ENCODE assay signal across 8 mouse cellular contexts in genomic region chr19:46014572-46015178, GRCm38 (mm10). TPM values are rescaled to one million over a fixed set of nuclear protein-coding genes. Genes with fewer than 3 reads are reported as not detected.
DNase-seq lines count a peak whose midpoint lies in the region; ATAC-seq lines count a peak whose summit lies in the region.

No protein-coding gene starts in this region.

- peak; percentile 69 for ATAC-seq in inflammation-experienced regulatory T-cells, adult 6 months
- ATAC-seq in megakaryocyte-erythroid progenitor cell, adult 5-6 weeks (replicated peaks; ENCODE audit: low FRiP score, low TSS enrichment, poor library complexity, severe bottlenecking) = peak; percentile 95

- peak; percentile 86 for DNase-seq in WW6 (ENCODE audit: low read depth, low spot score)
- peak; percentile 89 for DNase-seq in cerebellum, adult 9-10 months
- DNase-seq in frontal cortex, postnatal 14 days (ENCODE audit: low spot score in 2 of 2) = peak; percentile 71 to 84
- DNase-seq in left cerebral cortex, adult 8-10 months (ENCODE audit: low spot score in 2 of 2) = peak; percentile 67 to 75
- DNase-seq in right cerebral cortex, postnatal 36 days (ENCODE audit: low spot score in 2 of 2) = peak; percentile 70 to 76
- DNase-seq in urinary bladder, postnatal 36 days (ENCODE audit: low spot score in 2 of 2) = peak; percentile 87 to 89

RNA-seq across cellular contexts. Expression of gene Hps6, which starts 11.4 kb away (rescaled TPM):
- 1 to 10 TPM; 1.3 to 3.1 (median 2.6) TPM for polyA plus RNA-seq in inflammation-experienced regulatory T-cells, adult 6 months (2017; shearing (Covaris generic))
- 1 to 10 TPM; 7.8 to 9.0 (median 8.5) TPM for total RNA-seq in left cerebral cortex, adult 8-10 months (2022)
- 0.55 and 2.1 TPM in 2 replicates for total RNA-seq in megakaryocyte-erythroid progenitor cell, adult 5-6 weeks (2014; fragmentation: Nextera tagmentation)
- total RNA-seq in megakaryocyte-erythroid progenitor cell, adult 5-6 weeks (2017) = 2.0 and 3.8 TPM in 2 replicates

RNA-seq across cellular contexts. Expression of gene Armh3, which starts 16.4 kb away (rescaled TPM):
- 10 to 100 TPM in 1 of 3 experiments, 1 to 10 TPM in 2; 8.0 to 10.9 (median 9.5) TPM for polyA plus RNA-seq in inflammation-experienced regulatory T-cells, adult 6 months (2017; shearing (Covaris generic))
- 10 to 100 TPM; 20.7 to 22.8 (median 21.7) TPM for total RNA-seq in left cerebral cortex, adult 8-10 months (2022)
- 5.6 and 10.5 TPM in 2 replicates for total RNA-seq in megakaryocyte-erythroid progenitor cell, adult 5-6 weeks (2014; fragmentation: Nextera tagmentation)
- total RNA-seq in megakaryocyte-erythroid progenitor cell, adult 5-6 weeks (2017) = 4.6 and 8.2 TPM in 2 replicates

RNA-seq across cellular contexts. Expression of gene Pprc1, which starts 30.0 kb away (rescaled TPM):
- polyA plus RNA-seq in inflammation-experienced regulatory T-cells, adult 6 months (2017; shearing (Covaris generic)) = 10 to 100 TPM; 10.4 to 20.5 (median 20.3) TPM
- total RNA-seq in left cerebral cortex, adult 8-10 months (2022) = 10 to 100 TPM; 25.7 to 29.7 (median 26.8) TPM
- 139 and 168 TPM in 2 replicates for total RNA-seq in megakaryocyte-erythroid progenitor cell, adult 5-6 weeks (2014; fragmentation: Nextera tagmentation)
- total RNA-seq in megakaryocyte-erythroid progenitor cell, adult 5-6 weeks (2017) = 21.3 and 28.9 TPM in 2 replicates

RNA-seq across cellular contexts. Expression of gene Ldb1, which starts 30.3 kb away (rescaled TPM):
- polyA plus RNA-seq in inflammation-experienced regulatory T-cells, adult 6 months (2017; shearing (Covaris generic)) = 10 to 100 TPM; 28.4 to 51.7 (median 49.6) TPM
- 100 to 1,000 TPM; 110 to 132 (median 120) TPM for total RNA-seq in left cerebral cortex, adult 8-10 months (2022)
- 370 and 401 TPM in 2 replicates for total RNA-seq in megakaryocyte-erythroid progenitor cell, adult 5-6 weeks (2014; fragmentation: Nextera tagmentation)
- total RNA-seq in megakaryocyte-erythroid progenitor cell, adult 5-6 weeks (2017) = 268 and 296 TPM in 2 replicates

Comparison
In these comparisons a context has a peak if more than half of its experiments do, and no peak if none do; other contexts are left out.
1. Peak in every context shown above with its lines: DNase-seq and ATAC-seq.